Mouse (Mus musculus) regulatory T cell (primary cell): ENCODE measurements around the gene Gm3646.

Source experiments
- in situ Hi-C: fragments of 300-600 bp; cut with MboI, MseI; formaldehyde crosslinking; loops from one replicate; pipeline ENCODE4 v1.15.1; 2025; ENCODE audit warnings: high pct_unique_total_duplicates

Gm3646 gene

GRCm38 (mm10) chr1:39805243-39805979 is at the start of gene Gm3646:
Gene Gm3646, minus strand, starts transcription at chr1:39805332.
- in situ Hi-C loops: no loop called here

DNA sequence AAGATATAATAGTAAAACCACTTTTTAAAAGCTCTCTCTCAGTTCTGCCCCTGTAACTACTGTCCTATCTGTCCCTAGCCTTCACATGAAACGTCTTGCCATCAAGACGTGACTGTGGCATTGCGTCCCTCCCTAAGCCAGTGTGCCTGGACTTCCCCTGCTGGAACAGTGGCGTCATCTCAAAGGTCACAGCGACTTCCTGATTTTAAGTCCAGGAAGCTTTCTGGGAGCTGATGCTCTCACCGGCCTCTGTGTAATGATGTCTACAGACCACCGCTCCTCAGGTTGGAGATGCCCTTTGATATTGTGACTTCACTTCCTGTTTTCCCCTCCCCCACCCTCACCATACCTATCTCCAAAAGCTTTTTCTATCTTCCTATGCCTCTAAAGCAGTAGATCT is 41.9 kb upstream of the Gm3646 start:
- in situ Hi-C loops: no loop called here

DNA sequence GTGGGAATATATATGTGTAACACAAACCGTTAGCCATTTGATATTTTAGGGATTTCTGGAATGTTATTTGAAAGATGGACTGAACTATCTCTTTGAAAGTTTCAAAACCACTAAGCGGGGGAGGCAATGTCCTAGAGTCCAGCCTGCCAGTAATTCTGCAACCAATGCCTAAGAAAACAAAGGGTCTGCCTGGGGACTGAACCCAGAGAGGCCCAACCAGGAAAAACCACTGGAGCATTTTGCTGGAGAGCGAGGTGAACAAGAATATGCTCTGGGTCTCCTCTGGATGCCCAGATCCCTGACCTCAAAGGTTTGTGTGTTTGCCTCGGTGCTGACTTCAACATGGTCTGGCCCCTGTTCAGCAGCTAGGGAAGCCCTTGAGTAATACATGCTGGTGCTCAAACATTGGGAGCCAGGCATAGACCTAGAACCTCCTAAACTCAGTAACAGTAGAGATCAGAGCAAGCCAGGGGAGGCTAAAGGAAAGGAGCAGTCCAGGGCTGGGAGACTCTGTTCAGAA is 41.0 kb upstream of the Gm3646 start:
- in situ Hi-C loops: no loop called here

- in situ Hi-C loops: no loop called here
Observed at GRCm38 (mm10) chr1:39843328-39843727, 38.2 kb upstream of the Gm3646 start.

DNA sequence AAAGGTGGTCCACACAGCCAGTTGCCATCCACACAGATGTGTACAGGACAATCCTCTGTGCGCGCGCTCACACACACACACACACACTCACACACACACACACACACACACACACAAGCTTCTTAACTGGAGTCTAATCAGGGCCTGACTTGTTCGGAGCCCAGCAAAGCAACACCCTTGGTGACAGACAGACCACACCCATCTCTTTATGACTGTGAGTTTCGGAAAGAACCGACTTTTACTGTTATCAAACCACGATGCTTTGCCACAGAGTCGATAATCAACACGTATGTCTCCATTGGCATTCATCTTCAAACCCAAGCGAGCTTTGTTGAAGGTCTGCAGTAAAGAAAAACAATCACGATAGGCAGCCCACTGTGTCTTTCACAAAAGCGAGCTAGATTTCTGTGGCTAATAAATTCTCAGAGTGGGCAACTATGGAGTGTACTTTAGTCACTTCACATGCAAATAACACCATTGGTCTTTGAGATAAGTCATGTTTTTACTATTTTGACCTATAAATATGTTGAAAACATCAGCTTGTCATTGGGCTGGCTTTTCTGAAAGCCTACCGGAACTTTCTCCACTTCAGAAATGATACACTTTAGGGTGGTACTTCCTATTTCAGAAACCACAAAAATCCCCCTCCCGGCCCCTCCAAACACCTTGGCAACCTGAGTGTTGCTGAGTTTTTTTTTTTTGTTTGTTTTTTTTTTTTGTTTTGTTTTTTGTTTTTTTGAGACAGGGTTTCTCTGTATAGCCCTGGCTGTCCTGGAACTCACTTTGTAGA is 37.3 kb upstream of the Gm3646 start:
- in situ Hi-C loops: no loop called here

DNA sequence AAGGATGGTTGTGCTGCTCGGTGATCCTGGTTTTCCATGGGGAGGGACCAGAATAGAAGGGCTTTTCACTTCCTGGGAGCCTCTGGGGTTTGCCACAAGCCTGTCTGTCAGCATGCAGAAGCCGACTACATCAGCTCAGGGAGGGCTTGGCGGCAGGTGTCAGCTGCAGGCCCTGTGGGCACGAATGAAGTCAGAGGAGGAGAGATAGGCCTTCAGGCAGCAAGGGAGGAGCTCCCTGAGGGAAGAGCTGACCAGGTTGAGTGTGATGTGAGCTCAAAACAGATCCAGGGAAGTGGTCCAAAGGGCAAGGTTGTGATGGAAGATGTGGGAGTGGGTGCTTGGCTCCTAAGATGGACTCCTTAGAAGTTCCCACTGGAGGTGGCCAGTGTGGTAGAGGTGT is 35.7 kb upstream of the Gm3646 start:
- in situ Hi-C loops: no loop called here

- in situ Hi-C loops: no loop called here
Observed at GRCm38 (mm10) chr1:39839838-39840237, 34.7 kb upstream of the Gm3646 start.

GRCm38 (mm10) chr1:39839217-39839616 is 34.1 kb upstream of the Gm3646 start:
- in situ Hi-C loops: no loop called here

DNA sequence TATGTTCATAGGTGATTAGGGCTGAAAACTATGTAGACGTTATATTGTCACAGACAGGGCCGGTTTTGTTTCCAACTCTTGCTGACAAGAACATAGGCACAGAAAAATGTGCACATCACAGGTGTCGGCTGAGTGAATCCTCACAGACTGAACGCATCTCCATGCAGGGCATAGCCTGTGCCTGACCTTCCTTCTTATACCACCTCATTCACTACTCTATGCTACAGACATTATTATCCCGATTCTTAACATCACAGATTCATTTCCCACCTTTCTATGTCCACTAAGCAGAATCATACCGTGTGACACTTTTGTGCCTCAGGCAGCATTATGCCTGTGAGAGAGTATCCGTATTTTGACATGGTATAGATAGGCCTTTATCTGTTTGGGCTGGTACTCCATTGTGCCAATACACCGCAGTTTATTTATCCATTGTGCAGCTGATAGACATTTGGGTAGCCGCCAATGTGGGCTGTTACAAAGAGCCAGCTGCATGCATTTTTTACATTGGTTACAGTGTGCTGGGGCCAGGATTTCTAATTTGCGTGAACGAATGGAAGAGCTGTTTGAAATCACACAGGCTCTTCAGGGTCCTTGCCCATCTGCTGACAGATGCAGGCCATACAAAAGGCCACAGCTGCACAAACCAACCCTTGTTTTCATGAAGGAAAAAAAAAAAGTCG is 33.5 kb upstream of the Gm3646 start:
- in situ Hi-C loops: no loop called here

- in situ Hi-C loops: no loop called here
Observed at GRCm38 (mm10) chr1:39831594-39832039, 26.5 kb upstream of the Gm3646 start.

DNA sequence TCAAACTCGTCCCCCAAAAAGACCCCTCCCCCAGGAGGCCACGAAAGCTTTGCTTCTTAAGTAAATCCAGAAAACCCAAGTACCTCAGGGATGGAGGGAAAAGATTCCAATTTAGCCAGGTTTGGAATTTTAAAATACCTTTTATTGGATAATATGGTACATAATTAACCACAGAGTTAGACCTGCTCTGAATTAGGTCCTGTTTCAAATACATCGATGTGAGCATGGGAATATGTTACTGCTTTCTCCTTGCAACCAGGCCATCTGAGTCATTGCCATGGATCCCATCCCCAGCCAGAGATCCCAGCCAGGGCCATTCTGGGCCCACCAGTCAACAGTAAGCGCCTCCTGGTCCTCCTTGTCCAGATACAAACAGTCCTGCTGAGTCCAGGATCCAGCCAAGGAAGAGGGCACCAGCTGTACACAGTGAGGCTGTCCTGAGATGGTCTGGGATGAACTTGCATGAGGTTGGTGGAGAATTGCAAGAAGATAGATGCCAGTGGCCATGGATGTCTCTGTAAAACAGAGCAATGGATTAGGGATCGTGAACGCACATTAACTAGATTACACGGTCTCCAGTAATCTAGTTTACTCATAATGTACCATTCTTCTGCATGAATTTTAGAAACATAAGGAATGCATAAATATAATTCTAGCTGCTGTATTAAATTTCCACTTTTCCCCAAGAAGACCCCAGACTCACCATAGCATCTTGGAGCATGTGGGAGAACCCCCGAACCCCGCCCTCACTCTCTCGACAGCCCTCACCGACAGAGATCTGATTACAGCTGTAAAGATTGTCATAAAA is 25.9 kb upstream of the Gm3646 start:
- in situ Hi-C loops: no loop called here

DNA sequence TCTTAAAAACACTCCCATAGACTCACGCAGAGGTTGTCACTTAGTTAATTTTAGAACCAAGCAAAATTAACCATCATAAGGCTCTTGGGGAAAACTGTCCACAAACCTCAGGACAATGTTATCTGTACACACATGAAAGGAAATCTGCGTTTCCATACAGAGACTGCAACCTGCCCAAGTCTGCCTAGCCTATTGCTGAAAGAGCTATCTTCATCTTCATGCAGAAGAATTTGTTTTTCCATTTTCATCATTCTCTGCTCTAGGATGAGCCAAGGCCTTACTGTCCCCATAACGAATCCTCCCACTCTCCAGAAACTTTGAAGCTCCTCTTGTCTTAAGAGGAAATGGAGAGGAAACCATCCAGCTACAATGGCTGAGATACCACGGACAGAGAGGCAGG is 19.8 kb upstream of the Gm3646 start:
- in situ Hi-C loops: no loop called here

- in situ Hi-C loops: no loop called here
Observed at GRCm38 (mm10) chr1:39824240-39824639, 19.1 kb upstream of the Gm3646 start.

- in situ Hi-C loops: no loop called here
Observed at GRCm38 (mm10) chr1:39819596-39819995, 14.5 kb upstream of the Gm3646 start.

DNA sequence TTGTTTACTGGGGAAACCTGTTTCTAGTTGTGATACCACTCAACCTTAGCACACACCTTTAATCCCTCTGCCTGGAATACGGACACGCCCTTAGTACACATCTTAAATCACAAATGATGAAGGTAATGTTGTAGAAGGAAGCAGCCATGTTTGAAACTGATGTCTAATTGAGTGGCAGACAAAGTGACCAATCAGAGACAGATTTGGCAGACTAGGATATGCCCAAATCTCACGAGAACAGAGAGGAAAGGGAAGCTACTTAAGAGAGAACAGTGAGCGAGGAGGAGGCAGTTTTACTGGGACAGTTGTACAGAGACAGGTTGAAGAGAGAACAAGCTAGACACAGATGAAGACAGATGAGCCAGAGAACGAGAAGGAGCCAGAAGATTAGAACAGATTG is 10.6 kb upstream of the Gm3646 start:
- in situ Hi-C loops: no loop called here

GRCm38 (mm10) chr1:39813067-39813466 is 7.9 kb upstream of the Gm3646 start:
- in situ Hi-C loops: no loop called here

DNA sequence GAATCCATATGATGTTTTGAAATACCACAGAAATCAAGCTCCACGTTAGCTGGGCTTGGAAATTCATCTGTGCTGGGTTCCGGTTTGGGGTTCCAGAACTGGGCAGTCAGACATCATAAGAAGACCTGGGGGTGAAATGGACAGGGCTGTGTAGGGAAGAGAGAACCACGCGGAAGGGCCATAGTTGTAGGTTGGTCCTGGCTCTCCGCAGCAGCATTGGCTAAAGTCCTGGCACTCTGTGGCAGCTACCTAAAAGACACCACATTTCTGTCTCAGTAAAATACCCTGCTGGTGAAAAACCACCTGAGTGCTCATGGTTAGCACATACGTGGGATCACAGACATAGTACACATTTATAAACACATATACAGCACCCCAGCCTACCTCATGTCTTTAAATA is 343 bp downstream of the Gm3646 start:
- in situ Hi-C loops: no loop called here

DNA sequence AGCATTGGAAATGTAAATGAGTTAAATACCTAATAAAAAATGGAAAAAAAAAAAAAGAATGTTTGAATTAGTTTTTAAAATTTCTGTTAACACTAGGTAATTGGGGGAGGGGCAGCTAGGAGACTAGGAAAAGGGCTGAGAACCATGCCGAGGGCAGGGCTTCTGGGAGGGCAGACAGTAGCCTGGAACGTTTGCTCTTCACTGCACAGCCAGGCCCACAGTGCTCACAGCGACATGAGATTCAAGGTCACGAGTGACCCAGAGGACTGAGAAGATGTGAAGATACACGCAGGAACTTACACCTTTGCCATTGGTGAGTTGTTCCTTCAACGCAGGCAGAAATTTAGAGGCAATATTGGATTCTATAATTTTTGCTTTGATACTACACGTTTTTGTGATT is 2.2 kb downstream of the Gm3646 start:
- in situ Hi-C loops: no loop called here

GRCm38 (mm10) chr1:39797496-39797895 is 7.6 kb downstream of the Gm3646 start:
- in situ Hi-C loops: no loop called here

GRCm38 (mm10) chr1:39796765-39797164 is 8.4 kb downstream of the Gm3646 start:
- in situ Hi-C loops: no loop called here

DNA sequence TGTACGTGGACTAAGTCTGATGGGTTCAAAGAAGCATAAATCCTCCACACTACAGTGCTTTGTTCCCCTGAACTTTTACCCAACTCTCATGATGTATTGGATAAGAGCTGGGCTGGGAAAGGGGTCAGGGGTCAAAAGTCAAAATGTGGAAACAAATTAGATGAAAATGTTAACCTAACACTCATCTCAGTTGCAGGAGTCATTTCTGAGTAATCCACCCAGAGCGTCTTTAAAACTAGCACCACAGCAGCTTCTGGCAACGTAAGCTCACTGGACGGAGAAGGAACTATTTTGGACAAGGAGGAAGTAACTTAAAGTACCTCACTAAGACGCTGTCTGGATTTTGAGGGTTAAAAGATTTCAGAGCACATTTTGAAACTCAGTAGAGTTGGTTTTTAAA is 20.5 kb downstream of the Gm3646 start:
- in situ Hi-C loops: no loop called here
